Mouse (Mus musculus) limb, embryonic 11.5 days (tissue): Measurements from ENCODE around the gene 4930550C14Rik. TPM values are rescaled to one million over a fixed set of nuclear protein-coding genes. Genes with fewer than 3 reads are reported as not detected.

ENCODE experiments used
- ATAC-seq: fragments of 200-750 bp; cut with Nextera tagmentation; 2 replicates; pipeline ENCODE4 v1.8.0; 2017; ENCODE audit warnings: low read depth; ENCODE audit not compliant: insufficient number of reproducible peaks, low FRiP score, low TSS enrichment
- DNase-seq: peaks from one replicate; pipeline ENCODE4 v3.0.0-alpha.2; 2015; ENCODE audit warnings: low spot score
- H3K27ac ChIP-seq: fragments of 300-500 bp; sonication (generic); replicated peaks from 2 replicates; pipeline ENCODE4 v1.5.1; 2014; ENCODE audit warnings: low read depth, mild to moderate bottlenecking, low read length
- H3K27me3 ChIP-seq: fragments of 300-500 bp; sonication (generic); 2 replicates; pipeline ENCODE4 v1.6.1; 2014; ENCODE audit warnings: mild to moderate bottlenecking, low read length, mixed read lengths; ENCODE audit not compliant: control insufficient read depth, insufficient read depth
- H3K36me3 ChIP-seq: fragments of 300-500 bp; sonication (generic); 2 replicates; pipeline ENCODE4 v1.6.1; 2014; ENCODE audit warnings: mild to moderate bottlenecking, low read length, moderate library complexity, mixed read lengths; ENCODE audit not compliant: control insufficient read depth, insufficient read depth
- H3K4me1 ChIP-seq: fragments of 300-500 bp; sonication (generic); 2 replicates; pipeline ENCODE4 v1.6.1; 2014; ENCODE audit warnings: low read length, mixed read lengths; ENCODE audit not compliant: control insufficient read depth, insufficient read depth
- H3K4me2 ChIP-seq: fragments of 300-500 bp; sonication (generic); 2 replicates; pipeline ENCODE4 v1.6.1; 2014; ENCODE audit warnings: low read depth, mild to moderate bottlenecking, moderate library complexity; ENCODE audit not compliant: severe bottlenecking
- H3K4me3 ChIP-seq: fragments of 300-500 bp; sonication (generic); 2 replicates; pipeline ENCODE4 v1.5.1; 2014; ENCODE audit warnings: low read depth, low read length
- H3K9ac ChIP-seq: fragments of 300-500 bp; sonication (generic); 2 replicates; pipeline ENCODE4 v1.6.1; 2014; ENCODE audit warnings: mild to moderate bottlenecking, low read length
- H3K9me3 ChIP-seq: fragments of 300-500 bp; sonication (generic); 2 replicates; pipeline ENCODE4 v1.6.1; 2016; ENCODE audit warnings: low read length; ENCODE audit not compliant: control insufficient read depth
- WGBS: fragments of 180-500 bp; shearing (Covaris S2); extraction: QIAGEN DNeasy Blood & Tissue Kit; methylation state at CpG from one replicate; pipeline ENCODE4 v1.1.7; 2014; 5-methylcytosine and 5-hydroxymethylcytosine counted together
- microRNA-seq: library from miRNA; unstranded; fragments of <30 nt; microRNA quantifications from one replicate; pipeline ENCODE4, GENCODE M21; 2016
- polyA plus RNA-seq: library from polyadenylated mRNA; unstranded; fragments of >200 nt; fragmentation: Nextera tagmentation; extraction: Ambion mirVana; gene quantifications from 2 replicates; pipeline ENCODE4 v1.2.1, GENCODE M21; 2014

The 4930550C14Rik gene
- polyA plus RNA-seq, 1 experiment from 2014 or later, result 0.51 TPM

DNA sequence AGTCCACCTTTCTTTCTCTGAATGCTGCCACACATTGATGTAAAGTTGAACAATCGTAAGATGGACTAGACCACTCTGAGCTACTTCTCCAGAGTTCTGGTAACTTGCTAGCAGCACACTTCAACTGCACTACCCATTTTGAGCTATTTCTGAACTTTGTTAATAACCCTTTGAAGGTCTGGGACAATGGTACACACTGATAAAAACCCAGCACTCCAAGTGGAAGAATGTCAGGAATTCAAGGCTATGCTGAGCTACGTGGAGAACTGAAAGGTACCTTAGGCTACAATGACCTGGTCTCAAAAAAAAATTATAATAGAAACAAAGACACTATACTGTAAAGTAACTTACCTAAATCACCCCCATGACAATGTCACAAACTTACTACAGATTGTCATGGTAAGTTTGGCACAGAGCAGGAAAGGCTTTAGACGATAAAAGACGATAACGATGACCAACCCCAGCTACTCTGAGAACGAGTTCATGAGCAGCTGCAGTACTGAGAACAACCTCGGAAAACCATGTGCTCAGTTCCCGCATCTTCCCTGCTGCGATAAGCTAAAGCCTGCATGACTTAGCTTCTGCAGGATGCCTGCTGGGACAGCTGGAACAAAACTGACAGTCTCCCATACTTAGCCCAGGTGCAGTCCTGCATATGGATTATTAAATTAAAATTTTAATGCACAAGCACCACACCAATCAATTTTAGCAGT lies 70.8 kb downstream of the 4930550C14Rik start:
- no peak overlapping the region for H3K27ac ChIP-seq
- no peak for DNase-seq
- H3K9ac ChIP-seq, result no peak overlapping the region
- H3K4me2 ChIP-seq, result no peak overlapping the region
- WGBS, result 90% methylated on average over 9 of the region's 9 CpGs
- H3K4me1 ChIP-seq, result no peaks in the 10 kb centered on the region
- no peak for ATAC-seq
- peaks cover 3% of the 10 kb centered on the region; the same call in 1 of the 2 replicates for H3K36me3 ChIP-seq
- no peaks in the 10 kb centered on the region for H3K9me3 ChIP-seq
- no peak overlapping the region for H3K4me3 ChIP-seq
- no peaks in the 10 kb centered on the region for H3K27me3 ChIP-seq

Small RNA genes lying within 50 kb of the gene (microRNA-seq; reads per million reads assigned to microRNA genes)
- gene Mir130c, result not detected

Other genes starting within 250 kb of the 4930550C14Rik start
- 34.0 and 36.6 TPM in 2 replicates for gene Ddx10, start 154.3 kb upstream of the 4930550C14Rik start, polyA plus RNA-seq
- gene Exph5, start 100.7 kb upstream of the 4930550C14Rik start, polyA plus RNA-seq, result 1.1 and 1.2 TPM in 2 replicates
- gene Kdelc2, start 18.3 kb upstream of the 4930550C14Rik start, polyA plus RNA-seq, result 9.0 and 11.7 TPM in 2 replicates
- 17.1 and 17.7 TPM in 2 replicates for gene Atm, start 134.4 kb downstream of the 4930550C14Rik start, polyA plus RNA-seq
- 24.7 and 24.8 TPM in 2 replicates for gene Npat, start 134.7 kb downstream of the 4930550C14Rik start, polyA plus RNA-seq
- gene Acat1, start 208.1 kb downstream of the 4930550C14Rik start, polyA plus RNA-seq, result 50.0 and 50.8 TPM in 2 replicates